Mouse (Mus musculus) stomach, postnatal 0 days (tissue): ENCODE data around the gene Mrnip.

Experiments
- CTCF ChIP-seq: IDR thresholded peaks from 2 replicates; pipeline ENCODE4 v1.5.1; 2016; ENCODE audit warnings: antibody characterized with exemption, low read depth, mild to moderate bottlenecking, moderate library complexity
- EP300 ChIP-seq: optimal IDR thresholded peaks from 2 replicates; pipeline ENCODE3; 2016; ENCODE audit warnings: antibody characterized with exemption

DNA sequence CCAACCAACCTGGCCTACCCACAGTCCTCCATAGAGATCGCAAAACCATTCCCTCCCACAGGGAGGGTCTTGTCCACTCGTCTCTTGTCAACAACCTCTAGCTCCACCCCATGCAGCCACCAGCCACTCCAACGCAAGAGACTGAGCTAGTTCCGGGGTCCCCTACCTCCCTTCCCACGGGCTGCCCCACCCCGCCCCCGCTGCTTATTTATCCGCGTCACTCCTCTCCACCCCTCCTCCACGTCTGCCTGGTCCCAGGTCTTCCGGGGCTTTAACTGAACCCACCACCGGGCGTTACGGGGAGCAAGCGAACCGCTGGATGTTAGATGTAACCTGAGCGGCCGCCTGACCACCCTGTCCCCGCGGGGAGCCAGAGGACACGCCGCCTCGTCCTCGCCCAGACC is 35.9 kb downstream of the Mrnip start:
- TF ChIP-seq CTCF (no peak), EP300 (no peak)
